Mouse (Mus musculus) ovary, postnatal 14 days (tissue): Measurements from ENCODE around the gene Kansl1.
"Not testable (repeated sequence)": the region's sequence is repeated elsewhere in the genome, so short reads cannot be mapped to it uniquely, and the experiment has no call there.

Source experiments
- DNase-seq: peaks from one replicate; pipeline ENCODE4 v3.0.0; 2022; ENCODE audit warnings: low spot score

The Kansl1 gene

GRCm38 (mm10) chr11:104468751-104469268, at the start of gene Kansl1:
TSS of gene Kansl1 (minus strand) at chr11:104468861.
- DNase-seq, result no peak

DNA sequence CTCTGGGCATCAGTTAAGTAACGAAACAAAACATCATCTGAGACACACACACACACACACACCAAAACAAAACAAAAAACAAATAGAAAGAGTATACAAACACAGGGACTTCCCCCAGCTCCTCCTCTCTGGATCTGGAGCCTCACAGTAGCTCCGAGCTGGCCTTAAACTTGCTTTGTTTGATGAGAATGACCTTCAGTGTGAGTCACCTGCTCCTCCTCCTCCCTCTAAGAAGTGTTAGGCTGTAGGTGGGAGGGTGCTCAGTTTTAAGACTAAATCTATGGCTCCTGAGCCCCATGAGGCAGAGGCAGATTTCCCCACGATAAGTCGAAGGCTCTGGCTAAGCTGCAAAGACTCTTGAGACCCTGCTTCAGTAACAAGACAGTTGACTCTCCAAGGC, 43.8 kb upstream of the Kansl1 start:
- DNase-seq, result no peak

GRCm38 (mm10) chr11:104510606-104511005, 41.9 kb upstream of the Kansl1 start:
- DNase-seq, result no peak

DNA sequence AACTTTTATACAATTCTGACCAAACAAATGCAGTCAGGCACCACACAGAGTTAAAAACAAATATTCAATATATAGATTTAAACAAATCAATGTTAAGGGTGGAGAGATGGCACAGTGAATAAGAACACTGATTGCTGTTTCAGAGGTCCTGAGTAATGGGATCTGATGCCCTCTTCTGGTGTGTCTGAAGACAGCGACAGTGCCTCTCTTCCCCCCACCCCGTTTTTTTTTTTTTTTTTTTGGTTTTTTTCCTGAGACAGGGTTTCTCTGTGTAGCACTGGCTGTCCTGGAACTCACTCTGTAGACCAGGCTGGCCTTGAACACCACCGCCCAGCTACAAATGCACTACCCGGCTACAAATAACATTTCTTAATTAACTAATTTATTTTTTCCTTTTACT, 39.8 kb upstream of the Kansl1 start:
- DNase-seq, result no peak

DNA sequence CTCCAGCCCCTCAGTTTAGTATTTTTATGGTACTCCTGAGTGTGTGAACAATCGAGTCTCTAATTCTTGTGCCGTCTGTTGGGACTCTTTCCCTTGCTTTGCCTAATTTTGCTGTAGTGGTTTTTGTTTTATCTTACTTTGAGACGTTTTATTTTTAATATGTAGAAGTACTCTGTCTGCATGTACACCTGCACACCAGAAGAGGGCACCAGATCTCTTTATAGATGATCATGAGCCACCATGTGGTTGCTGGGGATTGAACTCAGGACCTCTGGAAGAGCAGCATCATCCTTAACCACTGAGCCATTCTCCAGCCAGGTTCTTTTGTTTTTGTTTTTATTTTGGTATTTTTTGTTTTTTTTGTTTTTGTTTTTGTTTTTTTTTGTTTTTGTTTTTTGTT, 19.6 kb upstream of the Kansl1 start:
- DNase-seq, result no peak

- DNase-seq, result no peak
These were observed 13.3 kb upstream of the Kansl1 start for GRCm38 (mm10) chr11:104481971-104482370.

DNA sequence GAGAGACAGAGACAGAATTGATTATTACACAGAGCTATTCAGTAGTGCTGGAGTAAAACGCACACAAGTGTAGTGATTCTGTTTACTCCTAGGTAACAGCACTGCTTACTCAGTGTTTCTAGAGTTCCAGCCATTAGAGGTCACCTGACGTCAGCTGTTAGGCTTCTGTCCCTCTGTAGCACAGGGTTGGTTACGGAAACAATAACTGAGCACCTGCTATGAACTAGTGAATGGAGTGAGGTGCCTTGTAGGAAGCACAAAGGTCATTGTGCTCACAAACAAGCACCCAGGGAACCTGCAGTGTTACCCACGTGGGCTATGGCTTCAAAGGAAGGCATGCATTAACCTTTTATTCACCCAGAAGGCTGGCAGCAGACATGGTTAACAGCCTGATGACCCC, 10.8 kb upstream of the Kansl1 start:
- DNase-seq, result no peak

GRCm38 (mm10) chr11:104469371-104469835, 742 bp upstream of the Kansl1 start:
- peak; percentile 86 for DNase-seq

- DNase-seq, result no peak
These were observed 963 bp downstream of the Kansl1 start for GRCm38 (mm10) chr11:104467698-104468097.

DNA sequence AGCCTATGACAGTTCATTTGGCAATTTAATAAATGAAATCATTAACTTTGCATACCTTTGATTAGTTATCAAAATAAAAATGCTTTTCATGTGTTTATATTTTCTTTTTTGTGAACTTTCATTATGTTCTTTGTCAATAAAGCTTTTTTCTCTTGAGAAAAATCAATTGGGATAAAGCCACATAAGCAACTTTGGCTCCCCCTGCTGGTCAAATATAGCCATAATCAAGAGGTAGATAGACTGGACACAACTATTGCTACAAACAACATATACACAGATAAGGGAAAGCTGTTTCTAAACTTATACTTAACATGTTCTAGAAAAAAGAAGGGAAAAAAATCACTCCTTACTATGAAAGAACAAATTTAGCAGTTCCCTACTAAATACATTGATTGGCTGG, 7.1 kb downstream of the Kansl1 start:
- DNase-seq, result peak; percentile 52

GRCm38 (mm10) chr11:104459671-104460070, 9.0 kb downstream of the Kansl1 start:
- no peak for DNase-seq

DNA sequence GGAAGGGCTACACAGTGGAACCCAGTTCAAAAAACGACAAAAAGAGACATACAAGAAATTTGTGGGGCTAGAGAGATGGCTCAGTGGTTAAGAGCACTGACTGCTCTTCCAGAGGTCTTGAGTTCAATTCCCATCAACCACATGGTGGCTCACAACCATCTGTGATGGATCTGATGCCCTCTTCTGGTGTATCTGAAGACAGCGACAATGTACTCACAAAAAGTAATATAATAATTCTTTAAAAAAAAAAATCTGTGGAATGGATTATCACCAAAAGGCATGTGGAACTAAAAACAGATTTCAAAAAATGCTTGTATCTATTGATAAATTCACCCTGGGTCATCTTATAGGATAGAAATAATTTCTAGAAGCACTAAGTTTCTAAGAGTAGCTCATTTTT, 10.2 kb downstream of the Kansl1 start:
- DNase-seq, result no peak

- no peak for DNase-seq
These were observed 16.0 kb downstream of the Kansl1 start for GRCm38 (mm10) chr11:104452709-104453108.

GRCm38 (mm10) chr11:104451239-104451638, 17.4 kb downstream of the Kansl1 start:
- DNase-seq, result no peak

DNA sequence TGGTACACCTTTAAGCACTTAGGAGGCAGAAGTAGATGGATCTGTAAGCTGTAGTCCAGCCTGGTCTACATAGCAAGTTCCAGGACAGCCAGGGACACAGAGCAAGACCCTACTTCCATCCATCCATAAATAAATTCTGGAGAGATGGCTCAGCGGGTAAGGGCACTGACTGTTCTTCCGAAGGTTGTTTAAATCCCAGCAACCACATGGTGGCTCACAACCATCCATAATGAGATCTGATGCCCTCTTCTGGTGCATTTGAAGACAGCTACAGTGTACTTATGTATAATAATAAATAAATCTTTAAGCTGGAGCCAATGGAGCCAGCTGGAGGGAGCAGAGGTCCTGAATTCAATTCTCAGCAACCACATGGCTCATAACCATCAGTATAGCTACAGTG, 20.2 kb downstream of the Kansl1 start:
- DNase-seq, result not testable (repeated sequence)

DNA sequence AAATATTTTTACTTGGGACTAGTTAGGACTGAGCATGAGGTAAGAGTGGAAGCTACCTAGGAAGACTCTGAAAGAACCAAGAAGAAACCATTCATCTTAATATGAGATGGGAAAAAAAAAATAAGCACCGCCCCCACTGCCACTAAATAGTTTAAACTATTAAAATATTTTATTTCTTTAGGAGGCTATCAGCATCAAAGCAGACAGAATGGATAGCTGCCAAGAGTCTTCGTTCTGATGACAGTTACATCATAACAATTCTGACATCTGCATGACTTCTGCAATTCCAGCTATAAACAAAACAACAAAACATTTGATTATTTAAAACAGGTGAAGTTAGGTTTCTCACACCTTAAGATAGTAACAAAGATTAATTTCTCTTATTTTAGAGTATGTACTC, 23.1 kb downstream of the Kansl1 start:
- DNase-seq, result no peak

DNA sequence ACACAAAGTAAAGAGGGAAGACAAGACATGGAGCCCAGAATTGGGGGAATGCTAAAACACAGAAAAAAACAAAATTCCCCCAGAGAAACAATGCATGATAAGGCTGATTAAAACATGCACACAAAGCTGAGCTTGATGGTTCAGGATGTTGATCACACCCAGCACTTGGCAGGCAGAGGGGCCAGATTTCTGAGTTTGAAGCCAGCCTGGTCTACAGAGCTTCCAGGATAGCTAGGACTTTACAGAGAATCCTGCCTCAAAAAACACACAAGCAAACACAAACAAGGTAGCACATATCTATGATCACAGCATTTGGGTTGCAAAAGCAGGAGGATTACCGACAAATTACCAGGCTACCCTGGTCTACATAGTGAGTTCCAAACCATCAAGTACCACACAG, 23.6 kb downstream of the Kansl1 start:
- DNase-seq, result no peak

GRCm38 (mm10) chr11:104443359-104443758, 25.3 kb downstream of the Kansl1 start:
- no peak for DNase-seq

DNA sequence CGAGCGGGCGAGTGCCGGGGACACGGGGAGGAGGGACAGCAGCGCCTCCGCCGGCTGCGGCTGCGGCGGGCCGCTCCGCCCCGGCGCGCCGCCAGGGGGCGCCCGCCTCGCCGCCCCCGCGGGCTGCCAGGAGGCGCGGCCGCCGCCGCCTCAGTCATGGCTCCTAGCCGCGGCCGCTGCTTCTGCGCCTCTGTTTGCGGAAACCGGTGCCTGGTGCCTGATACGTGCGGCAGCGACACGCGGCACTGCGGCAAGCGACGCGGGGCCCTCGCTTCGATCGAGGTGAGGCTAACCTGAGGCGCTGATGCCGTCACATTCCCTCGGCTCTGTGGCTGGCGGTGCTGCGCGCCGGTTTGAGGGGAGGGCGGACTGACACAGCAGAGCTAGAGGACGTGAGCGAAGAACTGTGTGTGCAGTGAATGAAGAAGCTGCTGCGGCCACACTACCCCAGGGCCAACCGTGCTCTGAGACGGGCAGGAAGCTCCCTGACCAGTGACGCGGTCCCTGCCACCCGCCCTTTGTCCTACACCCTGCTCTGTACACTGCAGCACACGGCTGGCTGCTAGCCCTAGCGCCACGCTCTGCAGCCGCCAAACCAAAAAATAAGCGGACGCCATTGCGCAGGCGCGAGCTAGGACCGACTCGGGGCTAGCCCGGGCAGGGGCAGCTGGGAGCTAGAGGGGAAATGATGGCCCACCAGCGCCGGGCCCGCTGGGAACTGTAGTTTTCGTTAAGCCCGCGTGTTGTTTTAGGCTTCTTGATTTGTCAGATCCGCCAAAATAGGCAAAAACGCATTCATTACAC, 26.1 kb downstream of the Kansl1 start:
- peak; percentile 82 for DNase-seq

- peak; percentile 51 for DNase-seq
These were observed 27.0 kb downstream of the Kansl1 start for GRCm38 (mm10) chr11:104441475-104442332.

DNA sequence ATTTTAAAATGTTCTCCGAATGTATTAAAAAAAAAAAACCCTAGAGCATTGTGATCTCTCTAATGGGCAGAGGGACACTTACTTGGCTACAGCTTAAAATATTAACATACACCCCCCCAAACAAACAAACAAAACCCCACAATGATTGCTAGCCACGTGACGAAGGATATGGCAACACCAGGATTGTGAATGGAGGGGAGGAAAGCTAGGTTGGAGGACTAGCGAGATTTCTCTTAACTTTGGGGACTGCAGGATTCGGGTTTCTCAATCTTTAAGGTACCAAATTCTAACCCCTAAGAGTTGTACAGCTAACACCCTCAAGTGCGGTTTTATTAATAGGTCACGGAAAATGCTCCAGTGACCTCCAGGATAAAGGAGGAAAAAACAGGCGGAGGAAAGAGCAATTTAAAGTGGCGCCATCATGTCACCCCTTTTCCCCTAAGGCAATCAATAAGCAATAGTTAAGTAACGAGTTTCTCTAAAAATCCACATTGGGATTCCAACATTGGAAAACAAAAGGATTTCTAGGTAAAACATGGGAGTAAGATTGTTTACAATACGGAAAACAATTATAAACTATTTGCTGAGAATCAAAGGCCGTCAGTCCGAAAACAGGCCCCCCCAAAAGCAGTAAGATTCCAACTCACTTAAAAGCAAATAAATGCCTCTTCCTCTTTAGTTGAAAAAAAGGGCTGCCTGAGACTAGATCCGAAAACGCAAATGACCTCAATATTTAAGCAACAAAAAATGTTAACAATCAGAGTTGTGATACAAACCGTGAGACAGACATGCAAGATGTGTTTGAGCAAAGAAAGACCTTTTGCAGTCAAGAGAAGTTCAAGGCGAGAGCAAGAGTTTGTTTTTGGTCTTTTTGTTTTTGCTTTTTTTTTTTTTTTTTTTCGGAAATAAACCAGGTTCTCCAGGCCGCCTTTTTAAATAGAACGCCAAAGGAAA, 27.9 kb downstream of the Kansl1 start:
- no peak for DNase-seq

GRCm38 (mm10) chr11:104439703-104440102, 29.0 kb downstream of the Kansl1 start:
- DNase-seq, result no peak
